Mouse (Mus musculus) C2C12 (cell line): ENCODE results near the gene Fam207a.

Source experiments
- CEBPB ChIP-seq: IDR thresholded peaks from one replicate; pipeline ENCODE4 v1.6.1; 2011; ENCODE audit warnings: low read depth, mild to moderate bottlenecking, control low read depth, moderate library complexity
- CTCF ChIP-seq: IDR thresholded peaks from one replicate; pipeline ENCODE4 v1.5.1; 2011; ENCODE audit not compliant: control insufficient read depth, insufficient read depth, insufficient read length
- FOSL1 ChIP-seq: IDR thresholded peaks from one replicate; pipeline ENCODE4 v1.8.0; 2011; ENCODE audit warnings: mild to moderate bottlenecking, low read length; ENCODE audit not compliant: poor library complexity, insufficient read depth, severe bottlenecking
- MAX ChIP-seq: IDR thresholded peaks from one replicate; pipeline ENCODE4 v1.6.1; 2011; ENCODE audit warnings: mild to moderate bottlenecking, control low read depth
- MYOD1 ChIP-seq: IDR thresholded peaks from one replicate; pipeline ENCODE4 v1.6.1; 2011; ENCODE audit warnings: low read depth; ENCODE audit not compliant: control insufficient read depth, insufficient read length
- MYOG ChIP-seq: IDR thresholded peaks from one replicate; pipeline ENCODE4 v1.6.1; 2011; ENCODE audit not compliant: control insufficient read depth, insufficient read length; ENCODE audit errors: extremely low read depth
- USF1 ChIP-seq: IDR thresholded peaks from one replicate; pipeline ENCODE4 v1.6.1; 2011; ENCODE audit warnings: low read depth, mild to moderate bottlenecking, control low read depth, moderate library complexity

GRCm38 (mm10) chr10:77451822-77452221 lies 63.8 kb downstream of the Fam207a start:
- TF ChIP-seq CTCF (no peak), CEBPB (no peak), MYOD1 (no peak), USF1 (no peak), MYOG (no peak), MAX (no peak), FOSL1 (no peak)
